Mouse (Mus musculus) megakaryocyte, embryonic 14.5 days (primary cell): ENCODE measurements around the gene Uqcr10.

Experiments
- FLI1 ChIP-seq: IDR thresholded peaks from 2 replicates; pipeline ENCODE4 v1.6.1; 2012; ENCODE audit warnings: low read length, inconsistent platforms, mixed read lengths
- GATA1 ChIP-seq: IDR thresholded peaks from 3 replicates; pipeline ENCODE4 v1.6.1; 2012; ENCODE audit warnings: mixed read lengths, low read length, inconsistent platforms, borderline replicate concordance

DNA sequence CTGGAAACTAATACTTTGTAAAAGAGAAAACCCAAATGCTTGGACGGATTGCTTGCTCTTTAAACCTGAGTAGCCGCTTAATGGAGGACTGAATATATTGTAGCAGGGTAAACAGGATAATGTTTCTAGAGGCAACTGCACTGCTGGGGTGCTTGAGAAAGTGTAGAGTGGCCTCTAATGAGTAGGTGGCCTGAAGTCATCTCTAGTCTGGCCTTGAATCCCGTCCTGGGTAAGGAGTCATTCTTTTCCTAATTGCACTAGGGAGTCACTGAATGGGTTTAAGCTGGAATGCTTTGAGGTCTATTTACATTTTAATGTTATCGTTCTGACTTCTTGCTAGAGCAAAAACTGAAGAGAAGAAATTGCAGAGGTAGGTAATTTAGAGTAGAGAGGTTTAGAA lies 1.0 kb upstream of the Uqcr10 start:
- TF ChIP-seq FLI1 (no peak), GATA1 (no peak)
